Mouse (Mus musculus) forebrain, postnatal 0 days (tissue): ENCODE measurements around the gene Pcbd1. TPM values are rescaled to one million over a fixed set of nuclear protein-coding genes. Genes with fewer than 3 reads are reported as not detected.
"Not testable (repeated sequence)": the region's sequence is repeated elsewhere in the genome, so short reads cannot be mapped to it uniquely, and the experiment has no call there.

Source experiments
- ATAC-seq: fragments of 200-750 bp; cut with Nextera tagmentation; 2 replicates; pipeline ENCODE4 v1.8.0; 2017; ENCODE audit warnings: mild to moderate bottlenecking, moderate library complexity
- DNase-seq: peaks from one replicate; pipeline ENCODE4 v3.0.0-alpha.2; 2015
- H3K27ac ChIP-seq: fragments of 300-500 bp; sonication (generic); 2 replicates; pipeline ENCODE4 v1.5.1; 2014; ENCODE audit warnings: low read depth, mild to moderate bottlenecking, antibody characterized with exemption, low read length, moderate library complexity, mixed read lengths
- H3K27me3 ChIP-seq: fragments of 300-500 bp; sonication (generic); 2 replicates; pipeline ENCODE4 v1.6.1; 2014; ENCODE audit warnings: mild to moderate bottlenecking, low read length, mixed read lengths; ENCODE audit not compliant: insufficient read depth
- H3K36me3 ChIP-seq: fragments of 300-500 bp; sonication (generic); 2 replicates; pipeline ENCODE4 v1.6.1; 2014; ENCODE audit warnings: mild to moderate bottlenecking, moderate library complexity; ENCODE audit not compliant: insufficient read depth
- H3K4me1 ChIP-seq: fragments of 300-500 bp; sonication (generic); 2 replicates; pipeline ENCODE4 v1.6.1; 2014; ENCODE audit warnings: antibody characterized with exemption; ENCODE audit not compliant: insufficient read depth
- H3K4me2 ChIP-seq: fragments of 300-500 bp; sonication (generic); 2 replicates; pipeline ENCODE4 v1.6.1; 2014; ENCODE audit warnings: low read depth, mild to moderate bottlenecking, moderate library complexity
- H3K4me3 ChIP-seq: fragments of 300-500 bp; sonication (generic); 2 replicates; pipeline ENCODE4 v1.5.1; 2014; ENCODE audit warnings: low read depth, low read length, mixed read lengths
- H3K9ac ChIP-seq: fragments of 300-500 bp; sonication (generic); 2 replicates; pipeline ENCODE4 v1.6.1; 2014; ENCODE audit warnings: mild to moderate bottlenecking
- H3K9me3 ChIP-seq: fragments of 300-500 bp; sonication (generic); 2 replicates; pipeline ENCODE4 v1.6.1; 2016; ENCODE audit warnings: low read length
- CTCF ChIP-seq: sonication (generic); IDR thresholded peaks from 2 replicates; pipeline ENCODE4 v1.5.1; 2016; ENCODE audit warnings: antibody characterized with exemption, control low read depth, low read depth
- WGBS: fragments of 180-500 bp; shearing (Covaris S2); extraction: QIAGEN DNeasy Blood & Tissue Kit; methylation state at CpG from one replicate; pipeline ENCODE4 v1.1.7; 2014; 5-methylcytosine and 5-hydroxymethylcytosine counted together
- polyA plus RNA-seq: library from polyadenylated mRNA; unstranded; fragments of >200 nt; fragmentation: Nextera tagmentation; extraction: Ambion mirVana; gene quantifications from 2 replicates; pipeline ENCODE4 v1.2.1, GENCODE M21; 2015
- total RNA-seq: library from RNA; depleted of rRNA; stranded (reverse); fragments of >200 nt; gene quantifications from 2 replicates; pipeline ENCODE4 v1.2.3, GENCODE M21; 2014

The Pcbd1 gene
- total and polyA plus RNA-seq, 2 experiments from 2014 or later, result 13.6 to 47.8 TPM

GRCm38 (mm10) chr10:61088468-61088867, 663 bp upstream of the Pcbd1 start:
- DNase-seq, result no peak

GRCm38 (mm10) chr10:61091866-61092265, 2.7 kb downstream of the Pcbd1 start:
- WGBS, result 87% methylated on average over 6 of the region's 6 CpGs
- no peak for DNase-seq
- Histone ChIP-seq H3K4me3 (no peak overlapping the region), H3K4me1 (peaks cover 4% of the 10 kb centered on the region; the same call in 1 of the 2 replicates), H3K4me2 (no peak overlapping the region), H3K9me3 (no peaks in the 10 kb centered on the region), H3K36me3 (no peaks in the 10 kb centered on the region), H3K27ac (no peak overlapping the region), H3K9ac (no peak overlapping the region), H3K27me3 (no peaks in the 10 kb centered on the region)
- no peak for TF ChIP-seq CTCF
- no peak for ATAC-seq

More at GRCm38 (mm10) chr10:61088468-61088867, 663 bp upstream of the Pcbd1 start:
- H3K4me2 ChIP-seq, result no peak overlapping the region
- no peak overlapping the region for H3K9ac ChIP-seq
- no peak overlapping the region for H3K4me3 ChIP-seq
- H3K27ac ChIP-seq, result no peak overlapping the region
- peaks cover 4% of the 10 kb centered on the region; the same call in 1 of the 2 replicates for H3K4me1 ChIP-seq
- no peaks in the 10 kb centered on the region for H3K36me3 ChIP-seq
- no peaks in the 10 kb centered on the region for H3K9me3 ChIP-seq
- TF ChIP-seq CTCF, result no peak
- H3K27me3 ChIP-seq, result no peaks in the 10 kb centered on the region
- 93% methylated on average over 3 of the region's 3 CpGs for WGBS
- no peak for ATAC-seq

GRCm38 (mm10) chr10:61103564-61104114, 14.5 kb downstream of the Pcbd1 start:
- peaks cover 91% of the 10 kb centered on the region for H3K36me3 ChIP-seq
- ATAC-seq (no peak), DNase-seq (no peak)

GRCm38 (mm10) chr10:61114246-61114720, 25.2 kb downstream of the Pcbd1 start:
- no peak for TF ChIP-seq CTCF
- H3K36me3 ChIP-seq, result peaks cover 29% of the 10 kb centered on the region
- 98% methylated on average over 2 of the region's 2 CpGs for WGBS

More at GRCm38 (mm10) chr10:61103564-61104114, 14.5 kb downstream of the Pcbd1 start:
- H3K4me3 ChIP-seq, result no peak overlapping the region
- H3K4me1 ChIP-seq, result no peaks in the 10 kb centered on the region
- H3K27me3 ChIP-seq, result no peaks in the 10 kb centered on the region
- H3K9ac ChIP-seq, result no peak overlapping the region
- H3K9me3 ChIP-seq, result no peaks in the 10 kb centered on the region
- no peak for TF ChIP-seq CTCF
- no peak overlapping the region for H3K4me2 ChIP-seq
- H3K27ac ChIP-seq, result no peak overlapping the region
- 88% methylated on average over 3 of the region's 3 CpGs for WGBS

GRCm38 (mm10) chr10:61121732-61122131, 32.6 kb downstream of the Pcbd1 start:
- H3K4me1 ChIP-seq, ATAC-seq, DNase-seq, H3K4me3 ChIP-seq, H3K9me3 ChIP-seq, H3K27ac ChIP-seq, H3K27me3 ChIP-seq, H3K4me2 ChIP-seq, H3K9ac ChIP-seq: not testable (repeated sequence)
- WGBS, result 95% methylated on average over 4 of the region's 4 CpGs
- H3K36me3 ChIP-seq, result peaks cover 17% of the 10 kb centered on the region; the same call in 1 of the 2 replicates

More at GRCm38 (mm10) chr10:61114246-61114720, 25.2 kb downstream of the Pcbd1 start:
- Histone ChIP-seq H3K4me3 (no peak overlapping the region), H3K4me2 (no peak overlapping the region), H3K27me3 (no peaks in the 10 kb centered on the region), H3K4me1 (no peaks in the 10 kb centered on the region), H3K9me3 (no peaks in the 10 kb centered on the region), H3K27ac (no peak overlapping the region), H3K9ac (no peak overlapping the region)
- DNase-seq (no peak), ATAC-seq (no peak)

- no peak for ATAC-seq
- WGBS, result 94% methylated on average over 3 of the region's 3 CpGs
Observed at GRCm38 (mm10) chr10:61123276-61123913, 34.3 kb downstream of the Pcbd1 start.

GRCm38 (mm10) chr10:61124462-61124861, 35.3 kb downstream of the Pcbd1 start:
- no peak for ATAC-seq
- Histone ChIP-seq H3K4me2 (no peak overlapping the region), H3K9ac (no peak overlapping the region), H3K36me3 (peaks cover 17% of the 10 kb centered on the region; the same call in 1 of the 2 replicates), H3K4me3 (no peak overlapping the region), H3K4me1 (no peaks in the 10 kb centered on the region), H3K9me3 (no peaks in the 10 kb centered on the region), H3K27me3 (no peaks in the 10 kb centered on the region), H3K27ac (no peak overlapping the region)
- DNase-seq, result no peak
- 94% methylated on average over 2 of the region's 2 CpGs for WGBS
- TF ChIP-seq CTCF, result no peak

More at GRCm38 (mm10) chr10:61123276-61123913, 34.3 kb downstream of the Pcbd1 start:
- no peak for TF ChIP-seq CTCF
- H3K27me3 ChIP-seq, result no peaks in the 10 kb centered on the region
- no peak overlapping the region for H3K4me2 ChIP-seq
- H3K36me3 ChIP-seq, result peaks cover 17% of the 10 kb centered on the region; the same call in 1 of the 2 replicates
- H3K4me1 ChIP-seq, result no peaks in the 10 kb centered on the region
- no peaks in the 10 kb centered on the region for H3K9me3 ChIP-seq
- H3K27ac ChIP-seq, result no peak overlapping the region
- no peak for DNase-seq
- H3K4me3 ChIP-seq, result no peak overlapping the region
- no peak overlapping the region for H3K9ac ChIP-seq
